Mouse (Mus musculus) T-helper 2 cell (primary cell): ENCODE measurements around the gene Mkrn1.
"Not testable (repeated sequence)": the region's sequence is repeated elsewhere in the genome, so short reads cannot be mapped to it uniquely, and the experiment has no call there.

ENCODE experiments used
- in situ Hi-C: fragments of 300-600 bp; cut with MboI, MseI; formaldehyde crosslinking; loops from one replicate; pipeline ENCODE4 v1.15.1; 2025; ENCODE audit warnings: high pct_unique_total_duplicates

Gene Mkrn1

GRCm38 (mm10) chr6:39419851-39420721 is at the start of gene Mkrn1:
Gene Mkrn1, minus strand, starts transcription at chr6:39420462.
- in situ Hi-C loops: no loop called here

- in situ Hi-C loops: loop anchor here (5.0 to 25.0 kb wide), 2 partner anchors 93 to 318 kb away; no protein-coding TSS in a partner anchor
These were observed 49.2 kb upstream of the Mkrn1 start for GRCm38 (mm10) chr6:39469427-39469826.

- in situ Hi-C loops: loop anchor here (25.0 kb wide), 1 partner anchor 324 kb away; no protein-coding TSS in a partner anchor
These were observed 42.6 kb upstream of the Mkrn1 start for GRCm38 (mm10) chr6:39462621-39463538.

GRCm38 (mm10) chr6:39460040-39460439 is 39.8 kb upstream of the Mkrn1 start:
- in situ Hi-C loops: loop anchor here (25.0 kb wide), 1 partner anchor 327 kb away; no protein-coding TSS in a partner anchor

DNA sequence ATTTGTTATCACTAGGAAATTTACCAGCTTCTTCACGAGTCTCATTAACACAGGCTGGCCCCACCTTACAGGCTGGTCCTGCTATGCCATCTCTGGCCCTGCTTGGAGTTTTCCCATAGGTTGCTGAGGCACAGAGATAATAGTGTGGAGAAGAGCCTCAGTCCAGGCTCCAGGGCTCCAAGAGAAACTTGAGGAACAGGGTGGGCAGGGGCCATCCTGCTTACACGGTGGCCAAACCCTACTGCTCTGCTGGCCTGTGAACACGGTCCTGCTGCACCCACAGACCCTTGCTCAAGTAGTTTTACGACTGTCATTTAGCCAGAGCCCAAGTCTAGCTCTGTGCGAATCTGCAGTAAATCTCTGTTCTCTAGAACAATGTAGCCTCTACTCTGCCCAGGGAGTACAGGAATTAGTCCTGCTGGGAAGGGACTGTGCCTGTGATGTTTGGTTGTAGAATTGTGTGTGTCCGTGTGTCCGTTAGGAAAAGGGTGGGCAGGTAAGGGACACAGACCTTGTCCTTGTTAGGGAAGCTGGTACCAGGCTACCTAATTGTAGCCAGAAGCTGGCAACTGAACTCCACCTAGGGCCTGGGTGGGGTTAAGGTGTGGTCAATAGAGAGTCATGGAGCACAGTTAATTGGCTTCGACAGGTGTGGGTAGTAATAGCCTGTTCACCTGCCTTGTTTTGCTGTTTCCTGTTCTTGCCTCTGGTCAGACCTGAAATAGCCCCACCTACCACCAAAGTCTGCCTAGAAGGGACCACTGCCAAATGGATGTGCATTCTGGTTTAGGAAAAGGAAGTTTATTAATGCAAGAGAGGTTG is 35.3 kb upstream of the Mkrn1 start:
- in situ Hi-C loops: loop anchor here (25.0 kb wide), 1 partner anchor 332 kb away; no protein-coding TSS in a partner anchor

DNA sequence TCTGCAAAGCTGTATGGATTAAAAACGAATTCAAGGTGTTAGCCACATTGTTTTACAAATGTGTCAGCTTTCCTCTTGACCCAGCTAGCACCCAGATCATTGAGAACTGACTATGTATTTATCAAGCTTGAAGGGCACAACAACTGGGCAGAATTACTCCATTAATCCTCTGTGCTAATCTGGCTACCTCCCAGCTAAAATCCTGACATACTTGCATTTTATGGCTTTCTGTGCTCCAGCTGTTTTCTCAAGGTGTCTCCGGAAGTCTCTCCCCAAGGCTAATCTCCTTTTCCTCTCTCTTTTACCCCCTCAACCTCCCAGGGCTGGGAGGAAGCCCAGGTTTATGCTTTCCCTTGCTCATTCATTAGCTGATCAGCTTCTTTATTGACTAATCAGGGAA is 34.4 kb upstream of the Mkrn1 start:
- in situ Hi-C loops: loop anchor here (25.0 kb wide), 1 partner anchor 333 kb away; no protein-coding TSS in a partner anchor

DNA sequence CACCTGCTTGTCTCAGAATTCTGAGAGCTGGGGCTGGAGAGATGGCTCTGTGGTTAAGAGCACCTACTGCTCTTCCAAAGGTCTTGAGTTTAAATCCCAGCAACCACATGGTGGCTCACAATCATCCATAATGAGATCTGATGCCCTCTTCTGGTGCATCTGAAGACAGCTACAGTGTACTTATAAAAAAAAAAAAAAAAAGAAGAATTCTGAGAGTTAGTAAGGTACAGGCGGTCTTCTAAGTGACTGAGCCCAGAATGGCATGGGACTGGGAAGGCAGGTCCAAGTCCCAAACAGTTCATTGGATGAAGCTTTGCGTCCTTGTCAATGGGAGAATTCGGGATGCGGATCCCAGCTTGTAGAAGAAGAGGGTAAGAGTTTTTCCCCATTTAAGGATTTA is 33.3 kb upstream of the Mkrn1 start:
- in situ Hi-C loops: loop anchor here (25.0 kb wide), 1 partner anchor 334 kb away; no protein-coding TSS in a partner anchor

DNA sequence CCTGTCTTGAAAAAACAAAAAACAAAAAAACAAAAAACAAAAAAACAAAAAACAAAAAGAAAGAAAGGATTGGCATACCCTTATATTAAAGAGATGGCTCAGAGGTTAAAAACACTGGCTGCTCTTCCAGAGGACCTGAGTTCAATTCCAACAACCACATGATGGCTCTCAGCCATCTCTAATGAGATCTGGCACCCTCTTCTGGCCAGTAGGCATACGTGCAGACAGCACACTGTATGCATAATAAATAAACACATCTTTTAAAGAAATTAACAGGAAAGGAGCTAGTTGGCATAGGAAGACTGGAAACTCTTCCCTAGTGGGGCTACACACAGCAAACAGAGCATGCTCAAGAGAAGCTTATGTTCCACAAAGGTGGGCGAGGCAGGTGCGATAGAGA is 30.8 kb upstream of the Mkrn1 start:
- in situ Hi-C loops: loop anchor here (25.0 kb wide), 1 partner anchor 336 kb away; no protein-coding TSS in a partner anchor

GRCm38 (mm10) chr6:39450580-39450979 is 30.3 kb upstream of the Mkrn1 start:
- in situ Hi-C loops: loop anchor here (25.0 kb wide), 1 partner anchor 337 kb away; no protein-coding TSS in a partner anchor

- in situ Hi-C loops: no loop called here
These were observed 27.3 kb upstream of the Mkrn1 start for GRCm38 (mm10) chr6:39447429-39448185.

- in situ Hi-C loops: no loop called here
These were observed 25.7 kb upstream of the Mkrn1 start for GRCm38 (mm10) chr6:39445801-39446572.

- in situ Hi-C loops: no loop called here
These were observed 22.6 kb upstream of the Mkrn1 start for GRCm38 (mm10) chr6:39442786-39443287.

- in situ Hi-C loops: no loop called here
These were observed 19.9 kb upstream of the Mkrn1 start for GRCm38 (mm10) chr6:39440207-39440606.

DNA sequence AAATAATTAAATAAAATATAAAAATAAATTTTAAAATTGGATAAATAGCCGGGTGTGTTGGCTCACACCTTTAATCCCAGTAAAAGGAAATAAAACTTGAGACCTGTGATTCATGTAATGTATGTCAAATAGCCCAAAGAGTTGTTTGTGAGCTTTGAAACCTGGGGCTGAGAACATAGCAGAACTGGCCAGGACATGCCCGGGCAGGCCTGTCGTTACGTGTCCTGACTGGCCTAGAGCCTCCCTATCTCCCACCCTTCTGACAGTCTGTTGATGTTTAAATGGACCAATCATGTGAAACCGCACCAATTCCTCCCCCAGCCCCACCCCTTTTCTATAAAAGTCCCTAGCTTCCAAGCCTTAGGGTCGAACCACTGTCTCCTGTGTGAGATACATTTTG is 17.3 kb upstream of the Mkrn1 start:
- in situ Hi-C loops: not testable (repeated sequence)

GRCm38 (mm10) chr6:39435875-39436274 is 15.6 kb upstream of the Mkrn1 start:
- in situ Hi-C loops: no loop called here

GRCm38 (mm10) chr6:39434886-39435492 is 14.7 kb upstream of the Mkrn1 start:
- in situ Hi-C loops: no loop called here

GRCm38 (mm10) chr6:39434111-39434885 is 14.0 kb upstream of the Mkrn1 start:
- in situ Hi-C loops: no loop called here

DNA sequence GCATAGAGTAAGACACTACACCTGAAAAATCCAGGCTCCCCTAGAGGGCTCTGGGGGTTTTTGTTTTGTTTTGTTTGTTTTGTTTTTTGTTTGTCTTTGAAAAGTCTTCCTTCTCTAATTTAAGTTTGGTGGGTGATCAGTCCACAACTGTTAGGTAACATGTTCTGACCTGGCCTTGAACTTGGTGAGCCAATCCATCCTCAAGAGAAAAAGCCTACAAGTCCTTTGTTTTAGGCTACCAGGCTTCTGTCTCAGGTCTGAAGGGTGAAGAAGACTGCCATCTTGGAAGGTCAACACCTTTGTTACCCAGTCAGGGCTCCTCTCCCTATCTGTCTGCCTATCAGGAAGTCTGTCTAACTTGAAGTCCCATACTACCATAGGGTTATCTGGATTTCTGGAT is 13.4 kb upstream of the Mkrn1 start:
- in situ Hi-C loops: no loop called here
